Comparison of ENCODE assay signal across 21 mouse cellular contexts in the genomic region with DNA sequence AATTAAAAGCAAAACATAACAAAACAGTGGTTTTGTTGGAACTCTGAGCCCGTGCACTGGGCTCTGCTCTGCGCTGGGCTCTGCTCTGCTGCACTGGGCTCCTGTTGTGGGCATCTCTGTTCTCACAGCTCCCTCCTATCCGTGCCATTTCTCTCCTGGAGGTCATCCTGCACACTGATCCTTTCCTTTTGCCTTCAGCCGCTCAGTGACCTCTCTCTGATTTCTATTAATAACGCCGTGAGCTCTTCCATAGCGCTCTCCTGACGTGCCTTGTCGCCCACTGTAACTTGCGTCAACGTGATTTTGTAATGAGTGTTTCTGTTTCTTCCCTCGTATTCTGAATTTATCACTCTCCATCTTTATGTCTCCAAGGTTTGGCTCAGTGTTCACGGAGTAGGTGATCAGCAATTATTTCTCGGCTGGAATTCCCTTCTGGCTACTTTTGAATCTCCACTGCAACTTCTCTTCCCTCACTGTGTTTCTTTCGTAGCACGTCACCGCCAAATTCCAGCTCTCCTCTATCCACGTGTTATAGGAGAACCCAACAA.
"Had no signal": no experiment of that assay in that cellular context is flagged by ENCODE, and none has a peak within 500 bp of the region (broad histone marks: within the 10 kb centered on the region; RNA-seq: fewer than 3 reads in every experiment).

No protein-coding gene starts in this region.

- H3K27ac ChIP-seq: limb, embryonic 12.5 days; limb, embryonic 15.5 days; liver, embryonic 14.5 days; macrophage; midbrain, embryonic 12.5 days; midbrain, embryonic 15.5 days; neural tube, embryonic 12.5 days; neural tube, embryonic 15.5 days; stomach, postnatal 0 days had no signal

- H3K27me3 ChIP-seq: limb, embryonic 12.5 days; limb, embryonic 15.5 days; midbrain, embryonic 12.5 days; midbrain, embryonic 15.5 days; neural tube, embryonic 12.5 days; neural tube, embryonic 15.5 days had no signal

- H3K9me3 ChIP-seq: limb, embryonic 12.5 days; limb, embryonic 15.5 days; midbrain, embryonic 12.5 days; midbrain, embryonic 15.5 days; neural tube, embryonic 12.5 days; neural tube, embryonic 15.5 days had no signal

- H3K36me3 ChIP-seq: limb, embryonic 12.5 days; limb, embryonic 15.5 days; midbrain, embryonic 12.5 days; midbrain, embryonic 15.5 days; neural tube, embryonic 12.5 days; neural tube, embryonic 15.5 days had no signal

- H3K4me3 ChIP-seq: limb, embryonic 12.5 days; limb, embryonic 15.5 days; midbrain, embryonic 12.5 days; midbrain, embryonic 15.5 days; neural tube, embryonic 12.5 days; neural tube, embryonic 15.5 days had no signal

- H3K9ac ChIP-seq: limb, embryonic 12.5 days; limb, embryonic 15.5 days; liver, embryonic 14.5 days; liver, postnatal 0 days; lung, embryonic 14.5 days; midbrain, embryonic 12.5 days; midbrain, embryonic 15.5 days; neural tube, embryonic 12.5 days; neural tube, embryonic 15.5 days had no signal

- H3K4me2 ChIP-seq: limb, embryonic 12.5 days; limb, embryonic 15.5 days; liver, embryonic 11.5 days; lung, embryonic 14.5 days; midbrain, embryonic 12.5 days; midbrain, embryonic 15.5 days; neural tube, embryonic 12.5 days; neural tube, embryonic 15.5 days had no signal

- H3K4me1 ChIP-seq: midbrain, embryonic 12.5 days; midbrain, embryonic 15.5 days; neural tube, embryonic 12.5 days; neural tube, embryonic 15.5 days had no signal

- ATAC-seq: liver, postnatal 0 days; midbrain, embryonic 15.5 days had no signal

- DNase-seq: kidney, postnatal 14 days; kidney, postnatal 4 days; left cerebral cortex, postnatal 4 days; liver, postnatal 0 days; lung, embryonic 14.5 days; right cerebral cortex, adult 18-20 months; right cerebral cortex, postnatal 14 days; right cerebral cortex, postnatal 4 days; thymus, adult 2 months; thymus, postnatal 14 days; thymus, postnatal 4 days had no signal
